Mouse (Mus musculus): ENCODE data around the gene Rnf220.

The Rnf220 gene

GRCm38 (mm10) chr4:117229590-117229989 is 267.3 kb downstream of the Rnf220 start:
- TF ChIP-seq POU5F1 (IDR thresholded peaks at IDR 0.05; ENCODE audit: borderline replicate concordance, low read length), result no peak
- TF ChIP-seq CTCF (conservative IDR thresholded peaks at IDR 0.05; ENCODE audit: low read length), result no peak
- no peak for TF ChIP-seq NANOG (IDR thresholded peaks at IDR 0.05; ENCODE audit: borderline replicate concordance, low read length)
- Histone ChIP-seq H3K4me3 (replicated peaks; ENCODE audit: low read length) (peak overlapping the region; percentile 61), H3K4me1 (replicated peaks; ENCODE audit: low read depth, low read length) (peaks cover 16% of the 10 kb centered on the region), H3K27me3 (ENCODE audit: insufficient read depth, low read length) (peaks cover 19% of the 10 kb centered on the region), H3K9me3 (ENCODE audit: low read length) (no peaks in the 10 kb centered on the region), H3K36me3 (ENCODE audit: insufficient read depth, low read length) (no peaks in the 10 kb centered on the region)

- no peaks in the 10 kb centered on the region for H3K9me3 ChIP-seq (ENCODE audit: low read length)
- H3K27me3 ChIP-seq (ENCODE audit: insufficient read depth, low read length), result peaks cover 14% of the 10 kb centered on the region
- peaks cover 24% of the 10 kb centered on the region for H3K4me1 ChIP-seq (replicated peaks; ENCODE audit: low read depth, low read length)
- no peaks in the 10 kb centered on the region for H3K36me3 ChIP-seq (ENCODE audit: insufficient read depth, low read length)
- no peak for TF ChIP-seq CTCF (conservative IDR thresholded peaks at IDR 0.05; ENCODE audit: low read length)
- TF ChIP-seq NANOG (IDR thresholded peaks at IDR 0.05; ENCODE audit: borderline replicate concordance, low read length), result no peak
- no peak for TF ChIP-seq POU5F1 (IDR thresholded peaks at IDR 0.05; ENCODE audit: borderline replicate concordance, low read length)
- no peak overlapping the region for H3K4me3 ChIP-seq (replicated peaks; ENCODE audit: low read length)
Observed at GRCm38 (mm10) chr4:117225250-117225649, 271.6 kb downstream of the Rnf220 start.

- Histone ChIP-seq H3K4me1 (replicated peaks; ENCODE audit: low read depth, low read length) (peaks cover 16% of the 10 kb centered on the region), H3K9me3 (ENCODE audit: low read length) (no peaks in the 10 kb centered on the region), H3K4me3 (replicated peaks; ENCODE audit: low read length) (no peak overlapping the region), H3K27me3 (ENCODE audit: insufficient read depth, low read length) (peaks cover 7% of the 10 kb centered on the region), H3K36me3 (ENCODE audit: insufficient read depth, low read length) (no peaks in the 10 kb centered on the region)
- no peak for TF ChIP-seq POU5F1 (IDR thresholded peaks at IDR 0.05; ENCODE audit: borderline replicate concordance, low read length)
- no peak for TF ChIP-seq CTCF (conservative IDR thresholded peaks at IDR 0.05; ENCODE audit: low read length)
- no peak for TF ChIP-seq NANOG (IDR thresholded peaks at IDR 0.05; ENCODE audit: borderline replicate concordance, low read length)
Observed at GRCm38 (mm10) chr4:117224122-117224521, 272.7 kb downstream of the Rnf220 start.

- Histone ChIP-seq H3K9me3 (ENCODE audit: low read length) (no peaks in the 10 kb centered on the region), H3K36me3 (ENCODE audit: insufficient read depth, low read length) (no peaks in the 10 kb centered on the region), H3K27me3 (ENCODE audit: insufficient read depth, low read length) (peaks cover under 1% of the 10 kb centered on the region; the same call in 1 of the 2 replicates), H3K4me3 (replicated peaks; ENCODE audit: low read length) (no peak overlapping the region), H3K4me1 (replicated peaks; ENCODE audit: low read depth, low read length) (peaks cover 18% of the 10 kb centered on the region)
- TF ChIP-seq NANOG (IDR thresholded peaks at IDR 0.05; ENCODE audit: borderline replicate concordance, low read length) (no peak), CTCF (conservative IDR thresholded peaks at IDR 0.05; ENCODE audit: low read length) (no peak), POU5F1 (IDR thresholded peaks at IDR 0.05; ENCODE audit: borderline replicate concordance, low read length) (no peak)
Observed at GRCm38 (mm10) chr4:117223001-117223400, 273.9 kb downstream of the Rnf220 start.

- TF ChIP-seq NANOG (IDR thresholded peaks at IDR 0.05; ENCODE audit: borderline replicate concordance, low read length) (no peak), CTCF (conservative IDR thresholded peaks at IDR 0.05; ENCODE audit: low read length) (no peak), POU5F1 (IDR thresholded peaks at IDR 0.05; ENCODE audit: borderline replicate concordance, low read length) (no peak)
- Histone ChIP-seq H3K4me1 (replicated peaks; ENCODE audit: low read depth, low read length) (peaks cover 18% of the 10 kb centered on the region), H3K36me3 (ENCODE audit: insufficient read depth, low read length) (no peaks in the 10 kb centered on the region), H3K9me3 (ENCODE audit: low read length) (no peaks in the 10 kb centered on the region), H3K27me3 (ENCODE audit: insufficient read depth, low read length) (0 out of 2 replicates have a peak, but pooled peaks cover 3% of the 10 kb centered on the region), H3K4me3 (replicated peaks; ENCODE audit: low read length) (no peak overlapping the region)
Observed at GRCm38 (mm10) chr4:117221836-117222235, 275.0 kb downstream of the Rnf220 start.
